Mouse (Mus musculus) adrenal gland, postnatal 36 days (tissue): ENCODE results near the gene Ss18l1. TPM values are rescaled to one million over a fixed set of nuclear protein-coding genes. Genes with fewer than 3 reads are reported as not detected.

Source experiments
- DNase-seq, 2 experiments: peaks; one replicate each; pipeline ENCODE4 v3.0.0; 2021; ENCODE audit warnings: mixed read lengths in 1 of 2
- total RNA-seq, 2 experiments: library from RNA; stranded (reverse); gene quantifications; 2 replicates each; pipeline ENCODE4 v1.2.3; 2021

Ss18l1 gene
- total RNA-seq, 2 experiments from 2014 or later: 10.1 to 10.3 TPM

GRCm38 (mm10) chr2:180118661-180119438, 76.5 kb downstream of the Ss18l1 start, which contains the start of gene Osbpl2:
Gene Osbpl2, plus strand, starts transcription at chr2:180119306.
- peak; percentile 100 for DNase-seq

Other genes with a start within 250 kb of the Ss18l1 start
- 10 to 100 TPM; 17.8 to 23.7 TPM for gene Taf4, start 65.9 kb upstream of the Ss18l1 start, total RNA-seq
- gene Lsm14b, start 17.5 kb upstream of the Ss18l1 start, total RNA-seq: 10 to 100 TPM; 43.0 to 44.9 TPM
- gene Psma7, start 76 bp upstream of the Ss18l1 start, total RNA-seq: 100 to 1,000 TPM; 246 to 260 TPM
- gene Mtg2, start 28.1 kb downstream of the Ss18l1 start, total RNA-seq: 10 to 100 TPM; 15.9 to 17.4 TPM
- under 1 TPM in 1 of 2 experiments, not detected in 1; 0.13 TPM for gene Hrh3, start 62.0 kb downstream of the Ss18l1 start, total RNA-seq
- gene Osbpl2, start 76.8 kb downstream of the Ss18l1 start, total RNA-seq: 10 to 100 TPM; 37.8 to 44.3 TPM
- 100 to 1,000 TPM; 148 to 182 TPM for gene Adrm1, start 129.0 kb downstream of the Ss18l1 start, total RNA-seq
- 10 to 100 TPM; 25.7 to 74.5 TPM for gene Lama5, start 183.3 kb downstream of the Ss18l1 start, total RNA-seq
- 100 to 1,000 TPM; 736 to 838 TPM for gene Rps21, start 214.9 kb downstream of the Ss18l1 start, total RNA-seq
- 10 to 100 TPM; 14.0 to 14.2 TPM for gene Cables2, start 231.0 kb downstream of the Ss18l1 start, total RNA-seq
- not detected for gene Rbbp8nl, start 247.4 kb downstream of the Ss18l1 start, total RNA-seq